In the genomic region with DNA sequence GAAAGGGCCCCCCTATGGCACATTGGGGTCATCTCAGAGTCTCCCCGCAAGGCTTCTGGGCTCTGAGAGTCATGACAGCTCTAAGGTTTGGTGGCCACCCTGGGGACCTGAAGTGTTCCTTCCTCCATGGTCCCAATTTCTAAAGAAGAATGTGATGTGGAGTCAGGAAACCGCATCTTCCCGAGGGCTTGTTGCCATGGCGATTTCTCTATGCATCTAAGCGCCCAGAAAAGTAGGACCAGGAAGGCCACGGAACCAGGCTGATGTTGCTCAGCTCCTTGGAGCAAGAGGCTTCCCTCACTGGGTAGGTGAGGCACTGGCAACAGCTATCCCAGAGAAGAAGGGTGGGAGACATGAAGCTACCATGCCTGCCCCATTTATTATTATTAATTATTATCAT, we compare ENCODE assay signal across 11 mouse cellular contexts. TPM values are rescaled to one million over a fixed set of nuclear protein-coding genes. Genes with fewer than 3 reads are reported as not detected.
"Had no signal": no experiment of that assay in that cellular context is flagged by ENCODE, and none has a peak within 500 bp of the region (broad histone marks: within the 10 kb centered on the region; RNA-seq: fewer than 3 reads in every experiment).

No protein-coding gene starts in this region.

- H3K4me2 ChIP-seq: midbrain, embryonic 15.5 days; neural tube, embryonic 13.5 days had no signal

- H3K9ac ChIP-seq: liver, embryonic 14.5 days; midbrain, embryonic 15.5 days; neural tube, embryonic 13.5 days had no signal

- DNase-seq: kidney, adult 8-10 months; kidney, postnatal 25 days; lung, adult 18-20 months; retina, postnatal 1 day; thymus, postnatal 36 days had no signal

- H3K27ac ChIP-seq: liver, embryonic 14.5 days; midbrain, embryonic 15.5 days; neural tube, embryonic 13.5 days had no signal

- ATAC-seq: intestine, postnatal 0 days; midbrain, embryonic 15.5 days had no signal

- H3K9me3 ChIP-seq: midbrain, embryonic 15.5 days; neural tube, embryonic 13.5 days had no signal

- H3K27me3 ChIP-seq: midbrain, embryonic 15.5 days had no signal

- H3K36me3 ChIP-seq: midbrain, embryonic 15.5 days; neural tube, embryonic 13.5 days had no signal

- H3K4me3 ChIP-seq: midbrain, embryonic 15.5 days; neural tube, embryonic 13.5 days had no signal

RNA-seq across cellular contexts. Expression of a gene that starts 22.3 kb away (rescaled TPM):
- total RNA-seq: liver, adult 2 months; megakaryocyte-erythroid progenitor cell, adult 5-6 weeks had no signal
- polyA plus RNA-seq: liver, adult 2 months had no signal

RNA-seq across cellular contexts. Expression of a gene that starts 53.6 kb away (rescaled TPM):
- total RNA-seq: liver, adult 2 months had no signal
- polyA plus RNA-seq: liver, adult 2 months; liver, embryonic 14.5 days had no signal
